Mouse (Mus musculus): ENCODE results near the gene Klk12. TPM values are rescaled to one million over a fixed set of nuclear protein-coding genes. Genes with fewer than 3 reads are reported as not detected.

Gene Klk12
- polyA plus RNA-seq, 1 experiment from 2014 or later, result not detected

- Histone ChIP-seq H3K4me1 (ENCODE audit: insufficient read depth, low read depth, low read length) (peaks cover 3% of the 10 kb centered on the region; the same call in 1 of the 2 replicates), H3K27ac (ENCODE audit: low read length) (no peak overlapping the region), H3K4me3 (ENCODE audit: low read depth, low read length) (no peak overlapping the region), H3K36me3 (ENCODE audit: insufficient read depth, low read length) (no peaks in the 10 kb centered on the region), H3K4me2 (replicated peaks; ENCODE audit: low read depth, low read length) (no peak overlapping the region), H3K9me3 (ENCODE audit: low read length) (no peaks in the 10 kb centered on the region), H3K27me3 (replicated peaks; ENCODE audit: insufficient read depth, low read length) (no peaks in the 10 kb centered on the region), H3K9ac (replicated peaks; ENCODE audit: low read depth) (no peak overlapping the region)
- 83% methylated on average over 10 of the region's 10 CpGs for WGBS
- ATAC-seq, result no peak
- no peak for DNase-seq (ENCODE audit: low spot score)
- TF ChIP-seq CTCF (IDR thresholded peaks at IDR 0.05), result no peak
Observed at GRCm38 (mm10) chr7:43778176-43778970, 9.7 kb downstream of the Klk12 start.

- WGBS, result 41% methylated on average over 6 of the region's 6 CpGs
- no peak overlapping the region for H3K27ac ChIP-seq (ENCODE audit: low read length)
- TF ChIP-seq CTCF (IDR thresholded peaks at IDR 0.05), result no peak
Observed at GRCm38 (mm10) chr7:43780241-43780640, 11.5 kb downstream of the Klk12 start.

GRCm38 (mm10) chr7:43780746-43781145 is 12.0 kb downstream of the Klk12 start, which contains the start of gene Klk10:
Klk10 (plus strand) TSS chr7:43781035.
- Histone ChIP-seq H3K4me1 (ENCODE audit: insufficient read depth, low read depth, low read length) (peaks cover 3% of the 10 kb centered on the region; the same call in 1 of the 2 replicates), H3K9me3 (ENCODE audit: low read length) (no peaks in the 10 kb centered on the region), H3K36me3 (ENCODE audit: insufficient read depth, low read length) (no peaks in the 10 kb centered on the region), H3K4me2 (replicated peaks; ENCODE audit: low read depth, low read length) (no peak within 1 kb of the TSS), H3K4me3 (ENCODE audit: low read depth, low read length) (no peak within 1 kb of the TSS), H3K27me3 (replicated peaks; ENCODE audit: insufficient read depth, low read length) (no peaks in the 10 kb centered on the region), H3K9ac (replicated peaks; ENCODE audit: low read depth) (no peak within 1 kb of the TSS), H3K27ac (ENCODE audit: low read length) (no peak within 1 kb of the TSS)
- TF ChIP-seq EP300 (IDR thresholded peaks at IDR 0.05) (no peak), CTCF (IDR thresholded peaks at IDR 0.05) (no peak)
- DNase-seq (ENCODE audit: low spot score), result no peak
- peak; percentile 36; the same call in 1 of the 2 replicates for ATAC-seq
- 20% methylated on average over 5 of the region's 5 CpGs for WGBS

More at GRCm38 (mm10) chr7:43780241-43780640, 11.5 kb downstream of the Klk12 start:
- Histone ChIP-seq H3K4me1 (ENCODE audit: insufficient read depth, low read depth, low read length) (peaks cover 3% of the 10 kb centered on the region; the same call in 1 of the 2 replicates), H3K36me3 (ENCODE audit: insufficient read depth, low read length) (no peaks in the 10 kb centered on the region), H3K27me3 (replicated peaks; ENCODE audit: insufficient read depth, low read length) (no peaks in the 10 kb centered on the region), H3K9ac (replicated peaks; ENCODE audit: low read depth) (no peak overlapping the region), H3K4me2 (replicated peaks; ENCODE audit: low read depth, low read length) (no peak overlapping the region), H3K9me3 (ENCODE audit: low read length) (no peaks in the 10 kb centered on the region), H3K4me3 (ENCODE audit: low read depth, low read length) (no peak overlapping the region)
- no peak for ATAC-seq
- DNase-seq (ENCODE audit: low spot score), result no peak

- DNase-seq (ENCODE audit: low spot score) (no peak), ATAC-seq (no peak)
- Histone ChIP-seq H3K9me3 (ENCODE audit: low read length) (no peaks in the 10 kb centered on the region), H3K36me3 (ENCODE audit: insufficient read depth, low read length) (no peaks in the 10 kb centered on the region), H3K4me1 (ENCODE audit: insufficient read depth, low read depth, low read length) (peaks cover 3% of the 10 kb centered on the region; the same call in 1 of the 2 replicates), H3K4me2 (replicated peaks; ENCODE audit: low read depth, low read length) (no peak overlapping the region), H3K4me3 (ENCODE audit: low read depth, low read length) (no peak overlapping the region), H3K9ac (replicated peaks; ENCODE audit: low read depth) (no peak overlapping the region), H3K27me3 (replicated peaks; ENCODE audit: insufficient read depth, low read length) (no peaks in the 10 kb centered on the region), H3K27ac (ENCODE audit: low read length) (no peak overlapping the region)
- TF ChIP-seq CTCF (IDR thresholded peaks at IDR 0.05), result no peak
- TF ChIP-seq EP300 (IDR thresholded peaks at IDR 0.05), result no peak
- 93% methylated on average over 9 of the region's 11 CpGs for WGBS
Observed at GRCm38 (mm10) chr7:43781541-43781940, 12.8 kb downstream of the Klk12 start.

GRCm38 (mm10) chr7:43782275-43783265 is 13.9 kb downstream of the Klk12 start:
- 0 out of 2 replicates have a peak overlapping the region, but pooled peaks have one; percentile 10 for H3K4me3 ChIP-seq (ENCODE audit: low read depth, low read length)
- H3K36me3 ChIP-seq (ENCODE audit: insufficient read depth, low read length), result no peaks in the 10 kb centered on the region
- no peak overlapping the region for H3K27ac ChIP-seq (ENCODE audit: low read length)
- ATAC-seq, result peak; percentile 82
- peak; percentile 88 for DNase-seq (ENCODE audit: low spot score)
- 8% methylated on average over 36 of the region's 36 CpGs for WGBS
- H3K9ac ChIP-seq (replicated peaks; ENCODE audit: low read depth), result no peak overlapping the region
- H3K4me2 ChIP-seq (replicated peaks; ENCODE audit: low read depth, low read length), result peak overlapping the region; percentile 62
- H3K4me1 ChIP-seq (ENCODE audit: insufficient read depth, low read depth, low read length), result peaks cover 3% of the 10 kb centered on the region; the same call in 1 of the 2 replicates
- H3K27me3 ChIP-seq (replicated peaks; ENCODE audit: insufficient read depth, low read length), result no peaks in the 10 kb centered on the region
- no peaks in the 10 kb centered on the region for H3K9me3 ChIP-seq (ENCODE audit: low read length)
- TF ChIP-seq CTCF (IDR thresholded peaks at IDR 0.05) (peak; percentile 86), EP300 (IDR thresholded peaks at IDR 0.05) (no peak)

GRCm38 (mm10) chr7:43785286-43785685 is 16.6 kb downstream of the Klk12 start:
- Histone ChIP-seq H3K4me2 (replicated peaks; ENCODE audit: low read depth, low read length) (no peak overlapping the region), H3K9ac (replicated peaks; ENCODE audit: low read depth) (no peak overlapping the region), H3K36me3 (ENCODE audit: insufficient read depth, low read length) (no peaks in the 10 kb centered on the region), H3K9me3 (ENCODE audit: low read length) (no peaks in the 10 kb centered on the region), H3K4me3 (ENCODE audit: low read depth, low read length) (no peak overlapping the region), H3K27me3 (replicated peaks; ENCODE audit: insufficient read depth, low read length) (no peaks in the 10 kb centered on the region), H3K27ac (ENCODE audit: low read length) (no peak overlapping the region), H3K4me1 (ENCODE audit: insufficient read depth, low read depth, low read length) (peaks cover 2% of the 10 kb centered on the region; the same call in 1 of the 2 replicates)
- TF ChIP-seq EP300 (IDR thresholded peaks at IDR 0.05) (no peak), CTCF (IDR thresholded peaks at IDR 0.05) (peak; percentile 51)
- WGBS, result 81% methylated on average over 1 of the region's 1 CpGs
- DNase-seq (ENCODE audit: low spot score) (peak; percentile 40), ATAC-seq (no peak)
